Mouse (Mus musculus): ENCODE measurements around the gene Tnrc6c.
A peak's percentile ranks its signal among the peaks of the same experiment; 100 is the strongest.

The Tnrc6c gene

GRCm38 (mm10) chr11:117796954-117797353 lies 142.9 kb downstream of the Tnrc6c start:
- no peak for DNase-seq

GRCm38 (mm10) chr11:117797511-117798159 lies 143.5 kb downstream of the Tnrc6c start, which contains the start of gene 6030468B19Rik:
Gene 6030468B19Rik (plus strand): TSS chr11:117797660.
- no peak for DNase-seq

GRCm38 (mm10) chr11:117798160-117798541 lies 144.1 kb downstream of the Tnrc6c start:
- DNase-seq: no peak

- DNase-seq: no peak
Observed at GRCm38 (mm10) chr11:117799174-117799573, 145.1 kb downstream of the Tnrc6c start.

- no peak for DNase-seq
Observed at GRCm38 (mm10) chr11:117800038-117800437, 145.9 kb downstream of the Tnrc6c start.

GRCm38 (mm10) chr11:117801650-117802049 lies 147.6 kb downstream of the Tnrc6c start:
- no peak for DNase-seq

GRCm38 (mm10) chr11:117803166-117803688 lies 149.1 kb downstream of the Tnrc6c start:
- no peak for DNase-seq

GRCm38 (mm10) chr11:117806781-117807180 lies 152.7 kb downstream of the Tnrc6c start:
- DNase-seq: no peak

GRCm38 (mm10) chr11:117809407-117810311 lies 155.6 kb downstream of the Tnrc6c start, which contains the start of the genes Gm20708 and Syngr2:
Gene Gm20708 (plus strand): TSS chr11:117809668.
Gene Syngr2 (plus strand): TSS chr11:117809668.
- no peak for DNase-seq

GRCm38 (mm10) chr11:117810401-117811046 lies 156.4 kb downstream of the Tnrc6c start:
- DNase-seq: peak; percentile 54 to 78
